Mouse (Mus musculus): ENCODE results near the gene Cers6.

The Cers6 gene

GRCm38 (mm10) chr2:68860904-68861685, at the start of gene Cers6:
Cers6 (plus strand) TSS chr2:68861441.
- peak; percentile 96 for DNase-seq (ENCODE audit: low spot score)

- no peak for DNase-seq (ENCODE audit: low spot score)
These were observed 46.8 kb upstream of the Cers6 start for GRCm38 (mm10) chr2:68814409-68814808.

GRCm38 (mm10) chr2:68819040-68819439, 42.2 kb upstream of the Cers6 start:
- no peak for DNase-seq (ENCODE audit: low spot score)

- no peak for DNase-seq (ENCODE audit: low spot score)
These were observed 38.9 kb upstream of the Cers6 start for GRCm38 (mm10) chr2:68822152-68822887.

- no peak for DNase-seq (ENCODE audit: low spot score)
These were observed 35.8 kb upstream of the Cers6 start for GRCm38 (mm10) chr2:68825326-68826020.

GRCm38 (mm10) chr2:68843330-68843729, 17.9 kb upstream of the Cers6 start:
- no peak for DNase-seq (ENCODE audit: low spot score)

- no peak for DNase-seq (ENCODE audit: low spot score)
These were observed 16.7 kb upstream of the Cers6 start for GRCm38 (mm10) chr2:68844530-68844929.

- no peak for DNase-seq (ENCODE audit: low spot score)
These were observed 16.1 kb upstream of the Cers6 start for GRCm38 (mm10) chr2:68845002-68845740.

GRCm38 (mm10) chr2:68860391-68860790, 850 bp upstream of the Cers6 start:
- DNase-seq (ENCODE audit: low spot score): no peak

GRCm38 (mm10) chr2:68861721-68862463, 651 bp downstream of the Cers6 start:
- DNase-seq (ENCODE audit: low spot score): peak; percentile 22

- DNase-seq (ENCODE audit: low spot score): no peak
These were observed 1.4 kb downstream of the Cers6 start for GRCm38 (mm10) chr2:68862464-68863266.

GRCm38 (mm10) chr2:68863561-68863960, 2.3 kb downstream of the Cers6 start:
- DNase-seq (ENCODE audit: low spot score): no peak

GRCm38 (mm10) chr2:68864366-68864765, 3.1 kb downstream of the Cers6 start:
- DNase-seq (ENCODE audit: low spot score): no peak

GRCm38 (mm10) chr2:68867148-68867547, 5.9 kb downstream of the Cers6 start:
- no peak for DNase-seq (ENCODE audit: low spot score)

- DNase-seq (ENCODE audit: low spot score): no peak
These were observed 9.9 kb downstream of the Cers6 start for GRCm38 (mm10) chr2:68870999-68871780.

GRCm38 (mm10) chr2:68873086-68873485, 11.8 kb downstream of the Cers6 start:
- no peak for DNase-seq (ENCODE audit: low spot score)

GRCm38 (mm10) chr2:68873653-68874441, 12.6 kb downstream of the Cers6 start:
- no peak for DNase-seq (ENCODE audit: low spot score)

- DNase-seq (ENCODE audit: low spot score): no peak
These were observed 13.3 kb downstream of the Cers6 start for GRCm38 (mm10) chr2:68874575-68874974.
